Mouse (Mus musculus): ENCODE measurements around the gene Gm609. TPM values are rescaled to one million over a fixed set of nuclear protein-coding genes. Genes with fewer than 3 reads are reported as not detected.

The Gm609 gene
- total RNA-seq, 2 experiments from 2014 or later = not detected

DNA sequence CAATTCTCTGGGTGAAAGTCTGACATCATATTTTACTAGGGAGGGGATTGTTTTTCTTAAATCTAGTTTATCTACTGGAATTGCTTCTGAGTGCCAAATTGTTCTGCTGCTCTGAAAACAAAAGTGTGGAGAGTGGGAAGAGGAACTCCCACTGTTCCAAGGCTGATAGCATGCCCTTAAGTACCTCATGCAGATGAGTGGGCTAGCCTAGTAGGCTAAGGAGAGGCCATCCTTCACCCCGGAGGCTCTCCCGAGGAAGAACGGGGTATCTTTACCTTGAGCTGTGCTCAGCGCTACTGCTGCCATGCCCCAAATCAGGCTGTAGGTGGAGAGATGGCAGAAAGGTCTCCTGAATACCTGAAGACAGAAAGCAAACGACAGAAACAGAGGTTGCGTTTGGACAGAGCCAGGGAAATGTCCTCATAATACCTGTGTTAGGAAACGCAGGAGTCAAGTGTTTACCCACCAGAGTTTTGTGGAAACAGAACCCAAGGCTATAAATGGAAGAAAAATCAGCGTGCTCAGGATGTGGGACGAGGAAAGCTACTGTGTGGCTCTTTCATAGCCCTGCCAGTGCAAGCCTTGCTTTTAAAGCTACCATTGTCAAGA is 92.7 kb downstream of the Gm609 start:
- intact Hi-C loops (cut with DNase I) = loop anchor here (2.0 kb wide), 1 partner anchor 15 kb away; no protein-coding TSS in a partner anchor
- no peak for DNase-seq

GRCm38 (mm10) chr16:45399411-45399810 is 93.4 kb downstream of the Gm609 start:
- DNase-seq = no peak
- intact Hi-C loops (cut with DNase I) = no loop called here

DNA sequence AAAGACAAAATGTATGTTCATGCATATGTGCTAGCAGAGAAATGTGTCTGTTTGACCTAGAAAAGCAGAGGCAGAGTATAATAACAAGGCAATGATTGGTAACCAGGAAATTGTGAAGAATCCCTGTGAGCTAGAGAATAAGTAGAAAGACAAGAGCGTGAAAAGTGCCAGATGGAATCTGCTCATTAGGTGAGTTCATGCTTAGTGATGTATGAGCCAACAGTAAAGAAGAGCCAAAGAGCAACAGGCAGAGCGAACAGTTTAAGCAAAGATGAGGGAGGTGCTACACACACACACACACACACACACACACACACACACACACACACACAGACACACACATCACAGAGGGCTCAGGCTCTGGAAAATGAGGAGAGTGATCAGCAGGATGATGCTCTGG is 95.3 kb downstream of the Gm609 start:
- intact Hi-C loops (cut with DNase I) = no loop called here
- DNase-seq = no peak

DNA sequence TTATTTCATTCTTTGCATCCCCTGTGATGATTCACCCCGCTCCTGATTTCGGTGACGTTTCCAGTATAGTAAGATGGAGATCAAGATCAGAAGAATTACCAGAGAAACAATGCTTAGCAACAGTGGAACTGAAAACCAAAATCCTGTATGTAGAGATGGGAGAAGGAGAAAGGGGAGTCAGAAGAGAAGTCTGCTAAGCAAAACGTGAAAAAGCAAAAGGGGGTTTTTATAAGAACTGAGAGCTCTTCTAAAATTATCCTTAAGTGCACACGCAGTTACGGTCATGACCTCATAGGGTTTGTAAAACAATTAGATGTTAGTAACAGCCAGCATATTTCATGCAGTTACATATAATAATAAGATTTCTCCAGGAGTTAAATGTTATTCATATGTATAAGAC is 100.5 kb downstream of the Gm609 start:
- intact Hi-C loops (cut with DNase I) = no loop called here

GRCm38 (mm10) chr16:45391680-45392079 is 101.1 kb downstream of the Gm609 start:
- no peak for DNase-seq
- intact Hi-C loops (cut with DNase I) = no loop called here

More for the DNA sequence above, 100.5 kb downstream of the Gm609 start:
- DNase-seq = no peak

DNA sequence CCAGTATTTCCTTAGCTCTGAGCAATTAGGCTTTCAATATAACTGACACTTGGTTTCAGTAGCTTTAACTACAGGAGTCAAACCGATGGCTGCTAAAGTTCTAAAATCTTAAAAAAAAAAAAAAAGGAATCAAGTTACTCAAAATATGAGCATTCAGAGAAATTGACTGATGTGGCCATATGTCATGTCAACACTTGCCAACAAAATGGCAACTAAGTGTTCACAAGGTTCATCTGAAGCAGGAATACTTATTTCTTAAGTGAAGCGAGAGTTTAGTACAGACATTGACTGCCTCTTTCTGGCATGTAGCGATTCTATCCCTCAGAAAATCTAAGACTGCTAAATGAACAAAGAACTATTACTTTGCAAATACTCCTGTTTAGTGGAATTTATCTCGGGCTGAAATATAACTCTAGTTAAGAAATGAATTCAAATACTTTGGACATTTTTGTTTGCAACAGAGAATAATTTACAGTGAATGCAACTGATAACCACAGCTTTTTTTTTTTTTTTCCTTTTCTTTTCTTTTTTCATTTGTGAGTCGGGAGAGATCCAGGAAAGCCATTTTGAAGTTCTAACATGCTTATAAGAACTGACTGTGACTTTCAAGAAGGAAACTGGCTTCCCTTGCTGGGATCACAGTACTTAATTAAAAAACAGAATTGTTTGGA is 102.3 kb downstream of the Gm609 start:
- intact Hi-C loops (cut with DNase I) = no loop called here
- no peak for DNase-seq

GRCm38 (mm10) chr16:45389833-45390232 is 102.9 kb downstream of the Gm609 start:
- intact Hi-C loops (cut with DNase I) = no loop called here
- DNase-seq = no peak

GRCm38 (mm10) chr16:45389041-45389440 is 103.7 kb downstream of the Gm609 start:
- intact Hi-C loops (cut with DNase I) = no loop called here
- DNase-seq = no peak

- intact Hi-C loops (cut with DNase I) = no loop called here
These were observed 111.0 kb downstream of the Gm609 start for GRCm38 (mm10) chr16:45381811-45382210.

DNA sequence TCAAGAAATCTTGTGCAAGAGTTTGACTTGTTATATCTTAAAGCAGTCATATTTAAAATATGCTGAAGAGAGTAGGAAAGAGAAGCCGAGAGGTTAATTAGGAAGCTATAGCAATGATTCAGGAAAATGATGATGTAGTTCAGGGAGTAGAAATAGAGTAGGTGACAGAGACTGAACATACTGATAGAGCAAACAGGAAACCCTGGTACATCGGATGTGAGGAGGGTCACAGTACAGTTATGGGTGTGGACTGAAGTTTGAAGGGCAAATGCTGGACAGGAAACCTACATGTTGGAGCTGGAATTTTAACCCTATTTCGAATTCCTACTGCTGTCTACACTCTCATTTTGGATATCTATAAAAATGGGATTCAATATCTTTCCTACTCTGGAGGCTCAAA is 113.8 kb downstream of the Gm609 start:
- DNase-seq = no peak
- intact Hi-C loops (cut with DNase I) = loop anchor here (5.0 kb wide), 1 partner anchor 47 kb away; no protein-coding TSS in a partner anchor

More at GRCm38 (mm10) chr16:45381811-45382210, 111.0 kb downstream of the Gm609 start:
- DNase-seq = no peak

DNA sequence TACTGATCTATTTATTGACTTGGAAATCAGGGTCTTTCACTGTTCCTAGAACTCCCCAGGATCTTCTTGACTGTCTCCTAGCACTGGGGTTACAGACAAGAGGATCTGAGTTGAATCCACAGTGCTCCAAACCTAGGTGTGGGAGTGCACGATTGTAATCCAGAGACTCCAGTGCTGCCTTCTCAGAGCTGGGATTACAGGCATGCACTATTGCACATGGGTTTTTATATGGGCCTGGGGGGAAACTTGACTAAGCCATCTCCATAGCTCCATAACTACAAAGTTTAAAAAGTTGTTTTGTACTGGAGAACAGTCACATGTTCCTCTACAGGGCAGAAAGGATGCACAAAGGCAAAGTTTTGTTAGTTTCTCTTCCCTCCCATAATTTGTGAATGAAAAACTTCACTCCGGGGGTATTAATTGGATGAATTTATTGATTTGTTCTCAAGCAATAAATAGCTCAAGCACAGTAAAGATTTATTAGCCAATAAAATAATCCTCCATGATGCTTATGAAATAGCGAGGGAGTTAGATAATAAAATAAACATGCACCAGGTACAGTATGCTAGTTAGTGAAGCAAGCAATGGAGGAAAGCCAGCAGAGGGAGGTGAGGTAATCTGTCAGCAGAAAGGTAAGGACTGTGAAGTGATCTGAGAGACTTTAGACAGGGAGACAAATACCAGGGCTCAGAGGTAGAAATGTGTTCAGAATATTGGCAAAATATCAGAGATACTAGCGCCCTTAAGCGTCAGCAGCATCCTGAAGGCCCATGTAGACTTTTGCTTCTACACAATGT is 114.4 kb downstream of the Gm609 start:
- DNase-seq = no peak
- intact Hi-C loops (cut with DNase I) = loop anchor here (5.0 kb wide), 1 partner anchor 46 kb away; no protein-coding TSS in a partner anchor

GRCm38 (mm10) chr16:45377332-45377731 is 115.4 kb downstream of the Gm609 start:
- intact Hi-C loops (cut with DNase I) = loop anchor here (1.0 to 5.0 kb wide), 3 partner anchors 29 to 45 kb away; no protein-coding TSS in a partner anchor

DNA sequence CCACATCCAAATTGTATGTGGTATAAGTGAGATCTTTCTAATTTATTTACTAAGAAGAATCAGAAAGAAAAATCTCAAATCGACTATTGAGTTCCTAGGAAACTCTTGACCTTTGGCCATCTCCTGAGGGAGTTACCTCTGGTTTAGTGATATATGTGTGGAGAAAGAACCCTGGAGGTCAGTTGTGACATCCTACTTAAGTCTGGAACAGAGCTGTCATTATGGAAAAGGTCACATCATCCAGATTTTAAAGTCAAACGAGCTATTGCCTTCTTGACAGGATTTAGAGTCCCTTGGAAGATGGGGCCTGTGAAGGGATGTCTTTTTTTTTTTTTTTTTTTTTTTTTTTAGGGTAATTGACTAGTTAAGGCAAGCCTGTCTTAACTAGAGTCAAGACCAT is 116.0 kb downstream of the Gm609 start:
- DNase-seq = no peak
- intact Hi-C loops (cut with DNase I) = loop anchor here (1.0 to 5.0 kb wide), 3 partner anchors 28 to 45 kb away; no protein-coding TSS in a partner anchor

More at GRCm38 (mm10) chr16:45377332-45377731, 115.4 kb downstream of the Gm609 start:
- DNase-seq = no peak

GRCm38 (mm10) chr16:45376294-45376693 is 116.5 kb downstream of the Gm609 start:
- no peak for DNase-seq
- intact Hi-C loops (cut with DNase I) = loop anchor here (2.0 to 5.0 kb wide), 2 partner anchors 27 to 44 kb away; no protein-coding TSS in a partner anchor

DNA sequence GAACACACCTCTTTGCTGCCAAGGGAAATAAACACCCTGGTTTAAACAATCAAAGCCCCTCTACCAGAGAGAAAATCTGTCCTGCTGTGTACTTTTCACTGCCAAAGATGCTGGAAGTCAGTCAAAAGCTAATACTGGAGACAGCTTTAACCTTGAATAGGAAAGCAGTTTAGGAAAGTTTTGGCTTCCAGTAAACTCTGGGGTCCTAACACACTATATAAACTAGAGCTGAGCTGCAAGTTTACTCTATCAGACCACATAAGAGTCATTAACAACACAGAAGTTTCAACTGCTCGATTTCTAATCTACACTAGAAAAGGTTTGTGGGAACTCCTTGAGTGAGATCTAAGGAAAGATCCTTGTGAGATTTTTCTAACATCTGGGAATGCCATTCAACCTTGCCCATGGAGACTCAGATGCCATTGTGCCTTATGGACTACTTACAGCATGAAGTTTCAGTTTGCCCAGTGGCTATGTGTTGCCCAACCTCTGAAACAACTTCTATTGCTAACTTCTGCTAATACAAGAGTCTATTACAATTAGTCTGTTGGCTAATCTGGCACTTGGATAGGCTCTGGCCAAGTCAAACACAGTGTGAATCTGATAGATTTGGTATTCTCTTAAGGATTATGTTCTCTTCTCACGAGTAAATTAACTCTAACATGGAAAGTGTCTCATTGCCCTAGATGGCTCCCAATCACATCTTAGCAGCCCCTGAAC is 117.1 kb downstream of the Gm609 start:
- intact Hi-C loops (cut with DNase I) = loop anchor here (2.0 to 5.0 kb wide), 2 partner anchors 27 to 43 kb away; no protein-coding TSS in a partner anchor
- DNase-seq = no peak

DNA sequence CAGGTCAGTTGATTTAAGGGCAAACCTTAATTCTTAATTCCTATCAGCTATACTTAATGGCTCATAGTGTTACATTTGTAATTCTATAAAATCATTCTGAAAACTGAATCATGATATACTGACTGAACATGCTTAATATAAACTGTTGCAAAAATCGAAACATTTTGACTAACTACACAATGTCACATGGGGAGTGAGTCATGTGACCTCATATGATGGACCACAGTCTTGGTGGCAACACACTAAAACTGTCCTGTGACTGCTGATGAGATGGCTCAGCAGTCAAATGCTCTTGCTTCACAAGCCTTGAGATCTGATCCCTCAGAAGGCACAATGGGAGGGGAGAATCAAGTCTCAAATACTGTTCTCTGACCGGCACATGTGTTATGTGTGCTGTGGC is 118.7 kb downstream of the Gm609 start:
- intact Hi-C loops (cut with DNase I) = no loop called here

GRCm38 (mm10) chr16:45371076-45371475 is 121.7 kb downstream of the Gm609 start:
- DNase-seq = no peak
- intact Hi-C loops (cut with DNase I) = no loop called here

More for the DNA sequence above, 118.7 kb downstream of the Gm609 start:
- no peak for DNase-seq

GRCm38 (mm10) chr16:45369285-45369965 is 123.3 kb downstream of the Gm609 start:
- intact Hi-C loops (cut with DNase I) = loop anchor here (2.0 to 5.0 kb wide), 2 partner anchors 19 to 38 kb away; partner anchors contain the start of gene Cd200
- no peak for DNase-seq

DNA sequence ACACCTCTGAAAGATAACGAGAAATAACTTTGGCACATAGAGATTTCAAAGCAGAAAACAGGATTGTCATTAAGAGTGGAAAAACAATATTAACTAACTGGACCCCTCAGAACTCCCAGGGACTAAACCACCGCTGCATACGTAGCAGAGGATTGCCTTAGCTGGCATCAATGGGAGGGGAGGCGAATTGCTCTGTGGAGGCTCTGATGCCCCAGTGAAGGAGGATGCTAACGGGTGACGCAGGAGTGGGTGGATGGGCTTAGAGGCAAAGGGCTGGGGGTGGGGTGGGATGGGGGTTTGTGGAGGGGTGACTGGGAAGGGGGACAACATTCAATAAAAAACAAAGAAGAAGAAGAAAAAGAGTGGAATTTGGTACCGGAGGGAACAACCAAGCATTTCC is 126.7 kb downstream of the Gm609 start:
- DNase-seq = no peak
- intact Hi-C loops (cut with DNase I) = loop anchor here (5.0 kb wide), 1 partner anchor 41 kb away; the partner anchor contains the start of gene Cd200
